Mouse (Mus musculus) heart, postnatal 10 days (tissue): ENCODE measurements around the gene Bcas3. TPM values are rescaled to one million over a fixed set of nuclear protein-coding genes. Genes with fewer than 3 reads are reported as not detected.
A peak's percentile ranks its signal among the peaks of the same experiment; 100 is the strongest.

Source experiments
- DNase-seq, 2 experiments: peaks; one replicate each; pipeline ENCODE4 v3.0.0; 2021
- intact Hi-C: fragments of 180-260 bp; cut with DNase I; formaldehyde crosslinking; loops from one replicate; pipeline ENCODE4 v1.15.1; 2025
- total RNA-seq, 2 experiments: library from RNA; stranded (reverse); gene quantifications; 2 replicates each; pipeline ENCODE4 v1.2.3; 2021

The Bcas3 gene
- total RNA-seq, 2 experiments from 2014 or later = 31.9 to 34.6 TPM

DNA sequence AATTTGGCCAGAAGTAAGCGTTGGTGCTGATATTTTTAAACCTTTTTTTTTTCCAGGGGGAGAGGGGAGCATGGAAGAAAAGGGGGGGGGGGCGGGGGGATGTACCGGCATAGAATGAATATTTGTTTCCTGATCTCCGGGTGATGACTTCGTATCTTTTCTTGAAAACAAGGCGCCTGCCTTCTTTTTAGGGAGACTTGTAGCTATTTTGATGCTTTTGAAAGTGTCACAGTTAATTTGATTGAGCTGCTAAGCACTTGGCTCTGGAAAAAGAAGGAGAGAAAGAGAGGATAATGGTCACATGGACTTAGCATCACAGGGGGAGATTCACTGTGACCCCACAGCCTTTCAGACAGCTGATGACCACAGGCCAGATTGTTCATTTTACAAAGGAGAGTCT is 413.8 kb downstream of the Bcas3 start:
- DNase-seq = no peak
- intact Hi-C loops = no loop called here

DNA sequence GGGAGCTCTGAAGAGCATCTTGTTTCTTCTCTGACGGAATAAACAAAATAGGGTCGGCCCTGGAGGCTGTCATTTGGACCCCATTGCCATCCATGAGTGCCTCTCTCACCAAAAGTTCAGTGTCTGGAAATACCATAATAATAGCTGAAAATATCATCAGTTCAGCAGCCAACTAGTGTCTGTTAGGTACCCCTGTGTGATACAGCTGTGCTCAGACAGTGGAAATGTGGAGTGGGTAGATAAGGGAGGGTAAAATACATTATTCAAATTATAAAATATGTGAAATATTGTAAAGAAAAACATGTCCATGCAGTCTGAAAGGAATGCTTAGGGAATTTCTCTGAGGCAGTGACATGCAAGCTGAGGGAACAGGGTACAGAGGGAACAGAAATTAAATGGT is 416.8 kb downstream of the Bcas3 start:
- no peak for DNase-seq
- intact Hi-C loops = no loop called here

DNA sequence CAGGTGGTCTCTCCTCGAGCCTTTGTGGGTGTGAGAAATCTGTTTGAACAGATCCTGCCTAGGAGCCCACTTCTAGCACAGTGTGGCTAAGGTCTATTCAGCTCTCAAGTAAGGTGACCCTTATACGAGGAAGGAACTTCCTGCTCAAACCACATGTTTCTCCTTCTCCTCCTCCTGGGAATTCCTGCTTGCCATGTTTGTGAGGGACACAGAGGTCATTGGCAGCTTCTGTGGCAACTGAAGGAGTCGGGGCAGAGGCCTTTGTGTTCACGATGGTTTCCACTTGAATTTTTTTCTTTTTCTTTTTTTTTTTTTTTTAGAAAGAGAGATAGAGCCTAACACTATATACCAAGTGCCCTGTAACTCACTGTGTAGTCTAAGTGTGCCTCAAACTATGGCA is 420.4 kb downstream of the Bcas3 start:
- intact Hi-C loops = no loop called here
- no peak for DNase-seq

DNA sequence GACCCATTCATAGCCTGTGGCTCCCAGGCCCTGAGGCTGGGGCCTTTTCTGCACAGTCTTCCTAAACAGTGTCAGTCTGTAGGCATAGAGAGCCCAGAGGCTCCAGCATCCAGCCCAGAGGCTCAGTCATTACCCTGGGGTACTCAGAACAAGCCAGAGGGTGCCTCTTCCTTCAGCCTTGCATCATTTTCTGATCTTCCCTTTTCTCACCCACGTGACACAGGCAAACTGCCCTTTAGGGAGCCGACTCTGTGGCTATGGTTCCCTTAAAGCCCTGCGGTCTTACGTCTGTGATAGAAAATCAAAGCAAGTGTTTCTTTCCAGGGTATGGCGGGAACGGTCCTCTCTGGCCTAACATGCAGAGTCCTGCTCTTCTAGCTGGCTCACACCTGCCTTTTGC is 421.7 kb downstream of the Bcas3 start:
- intact Hi-C loops = no loop called here

DNA sequence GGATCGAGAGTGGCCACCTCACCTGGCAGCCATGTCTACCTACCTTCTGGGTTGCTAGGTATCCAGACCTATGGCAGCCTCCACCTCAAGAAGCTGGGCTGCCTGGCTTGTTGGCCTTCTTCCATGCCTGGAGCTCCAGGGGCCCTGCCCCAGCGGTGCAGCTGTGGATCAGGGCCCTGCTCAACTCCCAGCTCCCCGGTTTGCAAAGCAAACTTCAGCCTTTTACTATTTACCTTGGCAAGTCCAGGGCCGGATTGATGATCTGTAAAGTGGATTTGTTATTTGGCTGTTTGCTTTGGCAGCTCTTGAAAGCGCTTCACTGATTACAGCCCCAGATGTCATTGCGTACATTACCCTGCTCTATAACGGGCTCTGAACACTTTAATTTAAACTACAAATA is 422.5 kb downstream of the Bcas3 start:
- DNase-seq = peak in 1 of 2 experiments; percentile 40
- intact Hi-C loops = no loop called here

More for the DNA sequence above, 421.7 kb downstream of the Bcas3 start:
- no peak for DNase-seq

DNA sequence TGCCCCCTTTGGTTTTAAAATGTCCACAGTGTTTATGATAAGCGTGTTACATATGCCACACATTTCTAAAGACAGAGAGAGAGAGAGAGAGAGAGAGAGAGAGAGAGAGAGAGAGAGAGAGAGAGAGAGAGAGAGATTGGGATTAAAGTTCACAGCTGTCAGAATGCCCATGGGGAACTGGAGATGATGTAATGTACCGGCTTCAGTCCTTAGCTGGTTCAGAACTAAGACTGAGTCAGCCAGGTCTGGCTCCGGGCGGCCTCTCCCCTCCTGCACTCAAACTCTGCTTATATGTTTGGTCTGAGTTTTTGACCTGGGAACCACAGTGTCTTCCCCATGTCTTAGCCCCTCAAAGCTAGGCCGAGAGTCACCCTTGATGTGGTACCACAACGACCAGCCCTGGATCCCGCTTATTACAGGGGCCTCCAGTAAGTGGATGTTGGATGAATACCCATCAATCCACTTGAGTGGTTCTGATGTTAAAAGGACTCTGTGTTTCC is 423.9 kb downstream of the Bcas3 start:
- intact Hi-C loops = no loop called here
- peak in 1 of 2 experiments; percentile 39 for DNase-seq

DNA sequence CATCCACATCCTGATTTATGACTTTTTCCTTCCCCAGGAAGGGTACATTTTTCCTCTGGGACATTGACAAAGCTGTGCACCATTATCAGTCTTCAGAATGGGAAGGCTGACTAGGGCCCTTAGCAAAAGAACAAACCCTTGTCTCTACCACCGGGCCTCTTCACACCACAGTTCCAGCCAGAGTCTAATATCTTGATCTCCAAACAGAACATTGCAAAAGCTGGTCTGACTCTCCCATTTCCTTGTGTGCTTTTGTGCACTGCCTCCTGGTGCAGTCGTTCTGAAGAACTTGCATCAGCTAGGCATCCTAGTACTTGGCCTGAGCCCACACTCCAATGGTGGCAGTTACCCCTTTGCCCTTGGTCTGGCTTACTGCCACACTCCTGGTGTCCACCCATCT is 425.0 kb downstream of the Bcas3 start:
- intact Hi-C loops = no loop called here
- no peak for DNase-seq

DNA sequence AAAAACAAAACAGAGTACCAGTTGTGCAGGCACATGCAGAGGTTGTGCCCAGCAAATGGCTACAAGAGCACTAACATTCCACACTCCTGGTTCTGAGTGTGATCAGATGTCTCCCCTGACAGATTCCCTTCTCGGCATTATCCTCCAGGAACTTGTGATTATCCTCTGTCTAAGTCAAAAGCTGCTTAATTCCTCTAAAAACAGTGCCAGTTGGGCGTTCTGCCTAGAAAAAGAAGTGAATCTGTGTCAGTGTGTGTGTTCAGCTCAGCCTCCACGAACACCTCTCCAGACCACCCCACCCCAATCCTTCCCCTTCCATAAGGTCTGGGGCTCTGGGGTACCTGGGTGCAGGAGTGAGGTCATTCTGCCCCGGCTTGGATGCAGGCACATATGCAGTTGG is 427.3 kb downstream of the Bcas3 start:
- intact Hi-C loops = no loop called here
- DNase-seq = no peak

DNA sequence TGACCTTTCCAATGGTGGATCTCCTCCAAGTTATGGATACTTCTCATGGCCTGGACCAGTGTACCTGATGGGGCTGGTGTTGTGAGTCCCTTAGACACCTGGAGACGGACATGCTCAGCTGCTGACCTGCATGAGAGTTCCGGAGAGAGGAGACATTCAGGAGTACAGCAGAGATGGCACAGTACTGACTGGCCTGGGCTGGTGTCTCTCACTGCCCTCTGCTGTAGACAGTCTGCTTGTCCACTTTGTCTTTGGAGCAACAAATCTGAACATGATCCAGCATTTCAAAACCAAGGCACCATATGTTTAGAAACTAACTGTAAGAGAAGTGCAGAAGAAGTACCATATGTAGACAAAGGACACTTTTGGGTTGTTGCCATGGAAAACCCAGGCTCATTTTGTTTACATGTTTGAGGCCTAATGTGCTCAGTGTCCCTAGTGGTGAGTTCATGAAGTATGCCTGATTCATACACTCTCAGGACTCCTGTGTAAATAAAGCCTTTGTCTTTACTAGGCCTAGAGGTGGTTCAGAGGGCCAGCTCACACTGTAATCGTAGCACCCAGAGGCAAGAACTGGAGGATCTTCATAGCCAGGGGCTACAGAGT is 433.2 kb downstream of the Bcas3 start:
- intact Hi-C loops = no loop called here
- peak; percentile 23 to 30 for DNase-seq

DNA sequence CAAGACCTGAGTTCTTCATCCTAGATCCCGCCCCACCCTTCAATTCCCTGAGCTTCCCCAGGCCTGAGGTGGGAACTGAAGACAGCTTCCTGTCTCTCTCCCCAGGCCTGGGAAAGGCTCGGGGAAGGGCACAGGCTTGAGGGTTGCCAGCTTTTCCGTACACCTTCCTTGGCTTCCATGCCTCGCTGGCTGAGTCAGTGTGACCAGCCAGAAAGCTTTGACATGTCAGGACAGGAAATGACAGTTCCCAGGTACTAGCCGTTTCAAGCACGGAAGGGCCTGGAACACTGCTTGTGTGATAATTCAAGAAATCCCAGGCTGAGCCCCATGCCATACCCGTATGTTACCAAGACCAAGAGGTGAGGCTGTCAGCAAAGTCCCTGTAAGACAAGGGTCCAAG is 436.8 kb downstream of the Bcas3 start:
- intact Hi-C loops = no loop called here
- no peak for DNase-seq

DNA sequence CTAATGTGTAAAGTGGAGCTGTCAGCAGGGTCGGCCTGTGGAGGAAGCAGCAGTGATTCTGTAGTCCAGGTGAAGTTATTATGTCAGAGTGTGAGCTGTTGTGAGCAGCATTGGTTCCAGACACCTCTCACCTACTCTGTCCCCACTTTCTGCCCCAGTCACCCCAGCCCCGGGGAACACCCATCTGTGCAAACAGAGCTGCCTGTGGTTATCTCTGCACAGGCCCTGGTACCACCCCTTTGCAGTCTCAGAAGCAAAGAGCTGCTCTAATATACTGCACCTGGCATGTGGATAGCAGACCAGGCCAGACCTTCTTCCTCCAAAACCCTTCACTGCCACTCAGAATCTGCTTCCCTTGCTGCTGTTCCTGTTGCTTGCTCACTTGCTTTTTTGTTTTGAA is 437.3 kb downstream of the Bcas3 start:
- no peak for DNase-seq
- intact Hi-C loops = no loop called here

DNA sequence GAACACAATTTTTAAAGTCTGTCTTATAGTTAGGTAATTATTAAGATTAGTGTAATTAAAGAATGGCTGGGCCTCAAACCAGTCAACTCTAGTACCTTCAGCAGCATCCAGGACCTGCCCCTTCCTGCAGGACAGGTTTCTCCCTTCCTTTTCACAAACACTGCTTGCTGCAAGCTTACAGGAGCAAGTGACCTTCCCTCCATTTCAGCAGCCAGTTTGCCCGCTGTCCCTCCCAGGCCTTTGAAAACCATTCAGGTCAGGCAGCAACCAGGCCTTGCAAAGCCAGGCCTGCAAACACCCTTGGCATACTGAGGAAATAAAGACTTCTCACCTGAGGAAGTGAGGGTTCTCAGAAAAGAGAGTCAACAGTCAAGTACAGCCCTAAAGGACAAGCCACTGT is 438.2 kb downstream of the Bcas3 start:
- intact Hi-C loops = no loop called here
- no peak for DNase-seq

DNA sequence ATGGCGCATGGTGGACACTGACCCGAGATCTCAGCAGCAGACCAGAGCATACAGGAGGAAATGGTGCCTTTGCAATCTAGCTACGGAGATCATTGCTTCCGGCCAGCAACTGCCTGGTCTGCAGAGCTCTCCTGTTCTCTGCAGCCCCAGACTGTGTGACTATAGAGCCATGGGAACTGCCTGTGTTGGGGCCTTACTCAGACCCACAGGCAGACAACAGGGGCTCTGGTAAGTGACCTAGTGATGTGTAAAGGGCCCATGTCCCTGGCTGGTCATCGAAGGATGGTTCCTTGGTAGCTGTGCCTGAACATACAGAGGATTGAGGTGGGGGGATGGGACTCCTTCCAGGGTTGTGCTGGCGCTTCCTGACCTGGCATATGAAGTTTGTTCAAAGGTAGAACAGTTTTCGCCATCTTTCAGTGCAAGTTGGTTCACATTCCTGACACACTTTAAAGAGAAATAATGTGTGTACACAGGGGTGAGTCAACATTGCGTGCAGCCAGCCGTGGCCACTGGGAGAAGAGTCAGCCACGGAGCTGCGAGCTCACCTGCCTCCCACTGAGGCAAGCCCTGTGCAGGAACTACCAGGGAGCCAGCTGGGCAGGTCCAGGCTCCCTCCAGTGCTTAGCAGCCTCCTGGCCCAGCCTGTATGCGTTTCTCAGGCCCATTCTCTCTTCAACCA is 439.7 kb downstream of the Bcas3 start:
- intact Hi-C loops = no loop called here
- DNase-seq = no peak

DNA sequence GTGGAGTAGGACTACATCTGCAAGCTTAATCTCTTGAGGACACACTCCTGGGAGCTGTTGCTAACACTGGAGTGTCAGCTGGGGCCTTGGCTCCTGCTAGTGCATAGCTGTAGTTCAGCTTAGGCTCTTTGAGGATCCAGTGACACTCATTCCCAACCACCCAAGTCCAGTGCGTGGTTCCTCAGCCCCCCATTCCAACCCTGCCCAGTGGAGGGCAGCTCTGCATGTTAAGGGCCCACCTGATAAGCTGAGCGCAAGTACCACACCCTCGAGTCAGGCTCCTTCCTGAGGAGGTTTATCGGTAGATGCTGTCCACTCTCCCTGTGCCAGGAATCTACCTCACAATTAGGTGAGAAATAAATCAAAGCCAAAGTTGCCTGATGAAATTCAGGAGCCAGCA is 446.5 kb downstream of the Bcas3 start:
- intact Hi-C loops = no loop called here
- no peak for DNase-seq

DNA sequence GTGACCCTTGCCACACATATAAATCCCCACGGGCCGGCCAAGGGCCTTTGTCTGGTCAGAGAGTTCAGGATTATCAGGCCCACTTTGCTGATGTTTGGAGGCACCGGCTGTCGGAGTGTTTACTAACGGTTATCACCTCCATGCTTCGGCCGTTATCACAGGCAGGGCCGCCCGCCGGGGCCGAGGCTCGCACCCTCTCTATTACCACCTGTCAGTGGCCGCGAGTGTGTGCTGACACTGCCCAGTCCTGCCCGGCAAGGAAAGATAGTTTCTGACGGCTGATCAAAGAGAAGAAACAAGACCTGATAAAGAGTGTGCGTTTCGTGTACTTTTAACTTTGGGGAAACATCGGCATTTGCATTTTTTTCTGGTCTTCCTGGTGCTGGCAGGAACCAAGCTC is 446.9 kb downstream of the Bcas3 start:
- peak; percentile 79 to 80 for DNase-seq
- intact Hi-C loops = no loop called here

DNA sequence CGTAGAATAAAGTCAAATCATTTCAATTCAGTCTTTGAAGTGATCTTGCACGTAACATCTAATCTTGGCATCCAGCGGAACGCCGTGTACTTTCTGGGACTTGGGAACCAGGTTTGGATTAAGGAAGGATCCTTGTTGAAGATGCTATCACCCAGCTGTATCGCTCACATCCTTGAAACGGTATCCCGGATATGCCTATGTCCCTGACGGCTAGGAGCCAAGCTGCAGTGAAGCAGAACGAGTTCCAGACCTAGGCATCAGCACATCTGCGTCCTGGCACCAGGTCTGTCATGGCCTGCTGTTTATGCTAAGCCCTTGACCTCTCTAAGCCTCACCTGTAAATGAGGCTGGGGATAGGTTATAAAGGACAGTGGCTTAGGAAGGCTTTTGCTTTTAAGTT is 447.4 kb downstream of the Bcas3 start:
- intact Hi-C loops = no loop called here

DNA sequence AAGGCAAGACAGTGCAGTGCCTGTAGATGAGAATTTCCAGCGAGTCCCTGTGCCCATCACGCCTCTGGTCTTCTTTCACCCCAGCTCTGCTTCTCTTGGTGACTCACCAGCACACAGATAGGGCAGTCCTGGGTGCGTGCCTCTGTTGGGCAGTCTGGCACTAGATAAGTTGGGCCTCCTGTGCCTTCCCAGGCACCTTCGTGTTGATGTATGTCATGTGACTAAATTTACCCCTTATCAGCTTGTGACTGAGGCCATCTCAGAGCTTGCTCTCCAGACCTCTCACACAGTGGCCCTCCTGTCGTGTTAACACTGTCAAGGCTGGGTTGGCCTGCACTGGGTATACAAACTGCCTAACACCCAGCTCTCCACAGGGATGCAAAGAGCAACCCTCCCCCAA is 451.1 kb downstream of the Bcas3 start:
- DNase-seq = peak in 1 of 2 experiments; percentile 32
- intact Hi-C loops = no loop called here

More for the DNA sequence above, 447.4 kb downstream of the Bcas3 start:
- no peak for DNase-seq

DNA sequence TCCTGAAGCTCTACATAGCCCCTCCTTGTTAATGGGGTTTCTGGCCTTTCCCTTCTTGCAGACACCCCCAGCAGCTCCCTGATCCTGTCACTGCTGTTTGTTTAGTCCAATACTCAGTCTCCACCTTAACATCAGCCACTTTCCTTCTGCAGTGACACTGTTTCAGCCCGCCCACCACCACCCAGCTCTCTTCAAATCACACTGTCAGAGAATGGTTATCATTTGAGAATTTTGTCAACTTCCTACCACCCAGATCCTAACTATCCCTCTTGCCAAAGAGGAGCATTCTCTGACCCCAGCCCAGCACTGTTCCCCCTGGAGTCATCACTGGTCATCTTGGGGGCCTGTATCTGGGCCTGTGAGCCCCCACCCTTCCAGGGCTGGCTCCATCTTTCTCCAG is 452.8 kb downstream of the Bcas3 start:
- no peak for DNase-seq
- intact Hi-C loops = no loop called here

DNA sequence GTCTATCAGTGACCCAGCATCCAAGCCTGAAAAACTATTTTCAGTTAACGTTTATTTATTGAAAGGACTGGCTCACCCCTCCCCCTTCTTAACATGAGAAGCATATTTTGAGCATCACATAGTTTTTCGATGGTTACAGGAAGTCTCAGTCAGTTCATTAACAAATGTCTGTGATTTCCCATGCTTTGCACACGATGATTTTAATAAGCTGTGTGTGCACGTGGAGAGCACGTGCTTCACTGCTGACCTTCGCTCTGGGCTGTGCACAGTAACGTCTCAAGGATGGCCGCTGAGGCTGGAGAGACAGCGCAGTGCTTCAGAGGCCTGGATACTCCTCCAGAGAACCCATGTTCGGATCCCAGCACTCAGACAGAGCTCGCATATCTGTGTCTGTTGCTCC is 454.4 kb downstream of the Bcas3 start:
- DNase-seq = no peak
- intact Hi-C loops = no loop called here

DNA sequence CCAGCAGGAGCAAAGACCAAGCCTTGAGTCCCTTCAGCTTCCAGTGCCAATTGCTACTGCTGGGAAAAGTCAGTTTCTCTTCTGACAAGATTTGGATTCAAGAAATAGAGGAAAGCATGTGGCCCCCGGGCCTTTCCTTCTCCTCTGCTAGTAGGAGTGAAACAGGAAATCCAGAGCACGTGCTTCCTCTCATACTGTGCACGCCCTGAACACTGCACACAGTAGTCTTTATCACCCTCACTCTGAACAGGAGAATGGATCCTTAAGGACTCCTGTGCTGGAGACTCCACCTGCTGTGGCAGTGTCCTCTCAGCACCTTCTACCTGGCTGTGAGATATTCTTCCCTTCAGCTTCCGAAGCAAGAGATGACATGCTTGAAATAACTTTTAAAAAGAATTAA is 458.3 kb downstream of the Bcas3 start:
- intact Hi-C loops = no loop called here
- peak in 1 of 2 experiments; percentile 1 for DNase-seq

DNA sequence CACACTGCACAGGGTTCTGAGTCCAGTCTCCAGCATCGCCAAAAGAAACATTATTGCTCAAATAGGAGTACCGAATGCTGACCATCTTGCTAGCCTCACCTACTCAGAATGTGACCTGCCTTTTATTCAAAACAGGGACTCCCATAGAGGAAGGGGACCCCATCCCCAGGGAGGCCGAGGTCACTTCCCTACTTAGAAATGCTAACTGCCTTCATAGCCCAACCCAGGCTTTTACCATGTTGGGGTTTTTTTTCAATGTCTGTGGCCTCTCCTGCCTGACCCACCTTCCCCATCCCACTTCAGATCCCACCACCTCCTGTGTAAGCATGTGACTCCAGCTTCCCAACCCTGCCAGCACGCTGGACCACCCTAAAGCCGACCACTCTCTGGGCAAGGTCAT is 458.7 kb downstream of the Bcas3 start:
- no peak for DNase-seq
- intact Hi-C loops = no loop called here

DNA sequence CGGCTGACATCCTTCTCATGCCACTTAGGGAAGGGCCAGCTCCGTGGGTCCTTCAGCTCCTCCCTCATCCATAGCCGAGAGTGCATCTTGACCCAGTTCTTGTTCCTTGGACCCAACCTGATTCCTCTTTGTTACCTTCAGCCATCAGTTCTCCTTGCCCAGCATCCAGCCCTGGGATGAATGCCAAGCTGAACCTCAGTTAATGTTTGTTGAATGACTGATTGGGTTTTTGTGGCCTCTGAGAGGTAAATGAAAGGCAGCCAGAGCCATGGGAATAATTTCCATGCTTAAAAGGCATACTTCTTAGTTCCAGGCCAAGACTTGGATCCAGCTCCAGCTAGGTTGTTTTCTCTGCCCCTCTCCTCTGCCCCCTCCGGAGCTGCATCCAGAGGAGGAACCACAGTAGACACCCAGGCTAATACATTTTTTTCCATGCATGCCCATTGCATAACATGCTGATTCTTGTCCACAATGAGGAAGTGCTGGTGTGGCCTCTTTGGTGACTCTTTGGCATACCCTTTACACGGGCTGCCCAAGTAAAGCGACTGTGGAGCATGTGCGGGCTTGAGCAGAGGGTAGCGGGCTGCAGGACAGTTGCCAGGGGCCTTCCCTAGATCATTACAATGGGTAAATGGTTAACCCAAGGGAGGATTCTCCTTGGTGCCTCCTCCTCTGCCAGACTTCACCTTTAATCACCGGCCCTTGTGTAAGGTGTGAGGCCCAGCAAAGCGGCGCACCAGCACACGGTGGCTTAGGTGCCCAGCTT is 459.4 kb downstream of the Bcas3 start:
- intact Hi-C loops = no loop called here

More for the DNA sequence above, 459.4 kb downstream of the Bcas3 start:
- peak in 1 of 2 experiments; percentile 0 for DNase-seq
